Mouse (Mus musculus): ENCODE data around the gene Vmn1r120.
"Not testable (repeated sequence)": the region's sequence is repeated elsewhere in the genome, so short reads cannot be mapped to it uniquely, and the experiment has no call there.

The Vmn1r120 gene

DNA sequence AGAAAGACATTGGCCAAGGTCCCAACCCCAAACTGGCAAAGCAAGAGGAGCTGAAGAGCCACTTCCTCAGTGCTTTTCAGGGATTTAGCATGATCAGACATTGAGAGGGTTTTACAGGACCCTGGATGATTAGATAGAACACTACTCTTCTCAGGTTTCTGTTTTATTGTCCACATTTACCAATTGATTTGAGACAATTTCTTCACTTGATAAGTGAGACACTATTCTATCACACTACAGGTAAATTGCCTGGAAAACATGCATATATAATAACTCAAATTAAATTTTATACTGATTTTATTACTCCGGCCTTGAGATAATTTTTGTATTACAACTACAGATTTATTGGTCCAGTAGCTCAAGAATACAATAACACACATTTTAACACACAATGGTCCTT, at the start of gene Vmn1r120:
Gene Vmn1r120 (minus strand): TSS at position 101 of the 400 bp plus-strand sequence.
- not testable (repeated sequence) for DNase-seq

DNA sequence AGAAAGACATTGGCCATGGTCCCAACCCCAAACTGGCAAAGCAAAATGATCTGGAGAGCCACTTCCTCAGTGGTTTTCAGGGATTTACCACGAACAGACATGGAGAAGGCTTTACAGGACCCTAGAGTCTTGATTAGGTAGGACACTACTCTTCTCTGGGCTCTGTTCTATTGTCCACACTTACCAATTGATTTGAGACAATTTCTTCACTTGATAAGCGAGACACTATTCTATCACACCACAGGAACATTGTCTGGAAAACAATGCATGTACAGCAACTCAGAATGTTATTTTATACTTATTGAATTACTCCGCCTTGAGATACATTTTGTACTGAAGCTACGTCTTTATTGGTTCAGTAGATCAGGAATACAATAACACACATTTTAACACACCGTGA, 44.8 kb upstream of the Vmn1r120 start, which contains the start of gene Vmn1r121:
Gene Vmn1r121 (minus strand): TSS at position 101 of the 400 bp plus-strand sequence.
- DNase-seq, result not testable (repeated sequence)

DNA sequence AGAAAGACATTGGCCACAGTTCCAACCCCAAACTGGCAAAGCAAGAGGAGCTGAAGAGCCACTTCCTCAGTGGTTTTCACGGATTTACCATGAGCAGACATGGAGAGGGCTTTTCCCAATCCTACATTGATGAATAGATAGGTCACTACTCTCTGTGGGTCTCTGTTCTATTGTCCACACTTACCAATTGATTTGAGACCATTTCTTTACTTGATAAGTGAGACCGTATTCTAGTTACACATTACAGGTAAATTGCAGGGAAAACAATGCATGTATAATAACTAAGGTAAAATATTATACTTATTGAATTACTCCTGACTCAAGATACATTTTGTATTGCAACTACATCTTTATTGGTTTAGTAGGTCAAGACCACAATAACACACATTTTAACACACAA, 41.2 kb downstream of the Vmn1r120 start, which contains the start of gene Vmn1r119:
Gene Vmn1r119 (minus strand): TSS at position 101 of the 400 bp plus-strand sequence.
- not testable (repeated sequence) for DNase-seq

Measured in kidney, adult 18-20 months (tissue).